Mouse (Mus musculus) E14TG2a.4 (cell line): ENCODE measurements around the gene Gpr39.

ENCODE experiments used
- H3K27me3 ChIP-seq: 2 replicates; pipeline ENCODE4 v1.6.1; 2014; ENCODE audit warnings: low read length, control low read depth; ENCODE audit not compliant: insufficient read depth
- H3K36me3 ChIP-seq: 2 replicates; pipeline ENCODE4 v1.6.1; 2014; ENCODE audit warnings: low read length, control low read depth; ENCODE audit not compliant: insufficient read depth
- H3K4me1 ChIP-seq: replicated peaks from 2 replicates; pipeline ENCODE4 v1.6.1; 2014; ENCODE audit warnings: low read depth, low read length, control low read depth
- H3K4me3 ChIP-seq: replicated peaks from 2 replicates; pipeline ENCODE4 v1.5.1; 2014; ENCODE audit warnings: mild to moderate bottlenecking, low read length
- H3K9me3 ChIP-seq: 2 replicates; pipeline ENCODE4 v1.6.1; 2014; ENCODE audit warnings: low read length, control low read depth
- CTCF ChIP-seq: conservative IDR thresholded peaks from 2 replicates; pipeline ENCODE4 v1.5.1; 2014; ENCODE audit warnings: low read length
- NANOG ChIP-seq: IDR thresholded peaks from 2 replicates; pipeline ENCODE4 v1.6.1; 2014; ENCODE audit warnings: borderline replicate concordance, low read length, mixed read lengths
- POU5F1 ChIP-seq: IDR thresholded peaks from 2 replicates; pipeline ENCODE4 v1.6.1; 2014; ENCODE audit warnings: low read length, borderline replicate concordance

Gpr39 gene

DNA sequence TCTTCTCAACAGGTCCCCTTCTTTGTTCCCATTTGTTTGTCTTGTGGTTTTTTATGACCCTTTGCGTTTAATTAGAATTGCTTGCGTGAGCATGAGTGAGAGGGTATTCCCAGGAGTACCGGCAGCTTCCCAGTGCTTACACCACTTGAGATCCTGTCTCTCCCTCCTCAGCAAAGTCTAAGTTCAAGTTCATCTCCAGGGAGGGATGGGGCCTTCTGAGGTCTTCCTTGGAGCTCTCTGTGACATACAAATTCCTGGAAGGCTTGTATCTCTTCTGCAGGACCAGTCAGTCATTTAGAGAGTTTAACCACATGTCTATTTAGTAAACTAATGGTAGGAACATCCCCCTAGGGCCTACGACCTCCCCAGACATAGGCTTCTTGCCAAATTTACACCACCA is 55.1 kb downstream of the Gpr39 start:
- no peaks in the 10 kb centered on the region for H3K36me3 ChIP-seq
- H3K27me3 ChIP-seq = no peaks in the 10 kb centered on the region
- peaks cover 18% of the 10 kb centered on the region for H3K4me1 ChIP-seq
- no peak for TF ChIP-seq NANOG
- no peaks in the 10 kb centered on the region for H3K9me3 ChIP-seq
- no peak overlapping the region for H3K4me3 ChIP-seq

DNA sequence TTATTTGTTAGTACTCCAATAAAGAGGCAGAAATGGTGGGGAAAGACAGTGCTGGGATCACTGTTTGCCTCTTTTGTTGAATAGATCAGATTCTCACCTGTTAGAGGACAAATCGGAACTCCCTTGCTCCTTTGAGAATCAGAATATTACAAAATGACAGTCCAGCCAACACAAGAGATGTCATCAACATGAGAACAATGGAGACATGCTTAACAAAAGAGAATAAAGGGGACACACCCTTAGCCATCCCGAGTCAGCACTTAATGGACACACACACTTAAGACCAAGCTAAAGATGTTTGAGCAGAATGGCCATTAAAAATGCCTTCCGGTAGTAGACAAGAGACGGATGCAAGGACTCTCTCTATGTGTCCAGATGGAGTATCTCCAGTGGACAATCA is 68.0 kb downstream of the Gpr39 start:
- Histone ChIP-seq H3K36me3 (no peaks in the 10 kb centered on the region), H3K27me3 (no peaks in the 10 kb centered on the region), H3K4me1 (peaks cover 9% of the 10 kb centered on the region), H3K9me3 (no peaks in the 10 kb centered on the region), H3K4me3 (no peak overlapping the region)
- TF ChIP-seq NANOG (no peak), POU5F1 (no peak), CTCF (no peak)

DNA sequence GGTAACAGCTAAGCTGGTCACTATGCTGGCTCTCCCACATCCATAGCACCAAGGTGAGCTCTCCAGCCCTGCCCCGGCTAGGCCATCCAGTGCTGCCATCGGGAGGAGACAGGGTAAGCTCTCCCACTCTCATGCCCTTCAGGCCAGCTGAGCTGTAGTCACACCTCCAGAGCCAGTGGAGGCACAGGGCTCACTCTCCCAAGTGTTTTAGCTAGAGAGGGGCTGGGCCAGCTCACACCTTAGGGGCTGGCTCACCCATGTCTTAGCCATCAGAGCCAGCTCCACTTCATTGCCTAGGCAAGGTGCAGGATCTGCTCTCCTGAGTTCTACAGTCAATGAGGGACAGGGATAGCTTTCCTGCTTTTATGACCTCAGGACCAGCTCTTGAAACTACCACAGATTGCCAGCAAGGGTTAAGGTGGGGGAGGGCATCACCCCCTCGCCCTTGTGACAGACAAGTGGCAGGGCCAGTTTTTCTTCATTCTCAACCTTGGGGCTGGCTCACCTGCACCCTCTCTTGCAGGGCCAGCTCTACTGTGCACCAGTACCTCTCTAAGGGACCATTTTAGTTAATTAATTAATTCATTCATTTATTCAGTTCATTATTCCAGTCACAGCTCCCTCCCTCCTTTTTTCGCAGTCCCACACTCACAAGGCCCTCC is 78.7 kb downstream of the Gpr39 start:
- H3K9me3 ChIP-seq = no peaks in the 10 kb centered on the region
- no peak for TF ChIP-seq POU5F1
- no peak for TF ChIP-seq NANOG
- no peak for TF ChIP-seq CTCF
- H3K4me1 ChIP-seq = no peaks in the 10 kb centered on the region
- no peaks in the 10 kb centered on the region for H3K36me3 ChIP-seq
- no peak overlapping the region for H3K4me3 ChIP-seq
- no peaks in the 10 kb centered on the region for H3K27me3 ChIP-seq

DNA sequence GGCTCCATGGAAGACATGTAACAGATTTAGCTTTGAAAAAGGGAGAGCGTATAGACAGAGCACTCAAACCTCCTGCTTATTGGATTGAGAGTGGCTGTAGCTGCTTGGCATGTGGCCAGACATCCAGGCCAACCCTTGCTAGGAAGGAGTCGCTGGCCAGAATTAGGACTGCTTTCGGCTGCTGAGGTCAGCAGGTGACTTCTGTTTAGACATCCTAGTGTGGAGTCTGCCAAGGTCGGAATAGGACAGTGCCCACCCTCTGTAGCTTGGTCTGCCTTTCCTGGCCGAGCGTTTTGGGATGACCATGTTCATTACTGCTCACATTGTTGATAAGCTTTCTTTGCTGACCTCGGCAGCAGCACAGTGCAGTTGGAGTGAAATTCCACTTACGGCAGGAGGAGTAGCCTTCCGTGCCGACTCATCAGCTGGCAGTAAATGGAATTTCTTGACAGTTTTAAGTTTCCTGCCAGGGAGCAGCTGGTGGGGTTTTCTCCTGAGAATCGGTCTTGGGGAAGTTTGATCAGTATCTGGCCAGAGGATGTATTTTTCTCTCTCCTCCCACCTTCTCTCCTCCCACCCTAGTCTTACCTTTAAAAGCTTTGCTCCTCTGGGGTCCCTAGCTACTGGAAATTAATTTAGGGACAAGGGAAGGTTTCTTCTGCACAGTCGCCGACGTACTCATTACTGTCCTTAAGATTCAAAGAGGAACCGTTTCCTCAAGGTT is 83.3 kb downstream of the Gpr39 start:
- Histone ChIP-seq H3K9me3 (no peaks in the 10 kb centered on the region), H3K4me3 (no peak overlapping the region), H3K27me3 (no peaks in the 10 kb centered on the region), H3K36me3 (no peaks in the 10 kb centered on the region), H3K4me1 (peaks cover 2% of the 10 kb centered on the region; the same call in 1 of the 2 replicates)
- no peak for TF ChIP-seq CTCF
- TF ChIP-seq POU5F1 = no peak
- no peak for TF ChIP-seq NANOG

DNA sequence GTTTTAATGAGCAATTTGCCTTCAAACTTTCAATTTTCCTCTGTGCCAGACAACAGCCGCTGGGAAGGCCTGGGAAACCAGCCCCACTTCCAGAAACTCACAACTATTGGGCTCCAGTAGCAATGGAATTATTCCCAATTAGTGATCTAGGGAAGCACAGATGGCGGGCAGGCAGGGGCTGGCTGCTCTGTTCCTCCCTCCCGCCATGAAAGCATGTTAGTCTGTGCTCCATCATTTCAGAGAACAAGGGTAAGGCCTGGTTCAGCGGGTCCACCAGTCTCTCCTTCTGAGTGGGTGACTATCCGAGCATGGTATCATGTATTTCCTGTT is 83.9 kb downstream of the Gpr39 start:
- Histone ChIP-seq H3K27me3 (no peaks in the 10 kb centered on the region), H3K4me1 (peaks cover 7% of the 10 kb centered on the region; the same call in 1 of the 2 replicates), H3K4me3 (no peak overlapping the region), H3K36me3 (no peaks in the 10 kb centered on the region), H3K9me3 (no peaks in the 10 kb centered on the region)
- TF ChIP-seq POU5F1 (no peak), CTCF (no peak), NANOG (no peak)

DNA sequence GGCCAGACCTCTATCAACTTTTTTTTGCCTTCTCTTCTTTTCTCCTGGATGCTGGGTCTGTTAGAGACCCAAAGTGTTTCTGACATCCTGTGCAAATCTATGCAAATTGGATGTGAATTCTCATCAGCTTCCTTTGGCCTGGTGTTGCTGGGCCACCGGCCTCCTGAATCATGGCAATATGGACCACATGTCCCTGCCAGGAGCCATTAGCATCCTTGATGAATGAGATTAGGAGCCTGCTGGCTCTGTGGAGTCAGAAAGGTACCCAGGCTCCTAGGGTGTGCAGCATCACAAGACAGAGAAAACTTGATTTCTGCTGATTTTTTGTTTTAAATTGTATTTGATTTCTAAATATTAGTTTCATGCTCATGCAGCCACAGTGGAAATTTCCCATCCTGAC is 85.3 kb downstream of the Gpr39 start:
- H3K9me3 ChIP-seq = no peaks in the 10 kb centered on the region
- H3K27me3 ChIP-seq = no peaks in the 10 kb centered on the region
- H3K4me1 ChIP-seq = peaks cover 7% of the 10 kb centered on the region; the same call in 1 of the 2 replicates
- no peaks in the 10 kb centered on the region for H3K36me3 ChIP-seq
- TF ChIP-seq POU5F1 (no peak), CTCF (no peak), NANOG (no peak)
- no peak overlapping the region for H3K4me3 ChIP-seq

DNA sequence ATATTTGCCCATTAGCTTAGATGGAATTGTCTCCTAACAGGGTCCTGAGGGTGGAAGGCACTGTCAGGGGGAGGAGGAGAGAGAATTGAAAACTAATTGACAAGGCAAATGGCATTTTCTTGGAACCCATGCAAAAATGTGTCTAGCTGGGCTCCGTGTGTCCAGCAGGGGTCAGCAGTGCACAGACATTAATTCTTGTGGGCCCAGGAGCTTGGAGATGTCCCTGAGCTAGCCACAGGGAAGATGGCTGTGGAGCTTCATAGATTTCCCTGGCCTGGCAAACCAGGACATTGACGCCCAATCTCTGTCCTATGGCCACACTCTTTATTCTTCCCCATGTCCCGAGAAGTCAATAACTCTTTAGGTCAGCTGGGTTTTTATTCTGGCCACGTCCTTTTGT is 113.0 kb downstream of the Gpr39 start:
- Histone ChIP-seq H3K4me1 (no peaks in the 10 kb centered on the region), H3K36me3 (no peaks in the 10 kb centered on the region), H3K27me3 (no peaks in the 10 kb centered on the region), H3K9me3 (no peaks in the 10 kb centered on the region), H3K4me3 (no peak overlapping the region)
- TF ChIP-seq CTCF (peak; percentile 43), NANOG (no peak)

DNA sequence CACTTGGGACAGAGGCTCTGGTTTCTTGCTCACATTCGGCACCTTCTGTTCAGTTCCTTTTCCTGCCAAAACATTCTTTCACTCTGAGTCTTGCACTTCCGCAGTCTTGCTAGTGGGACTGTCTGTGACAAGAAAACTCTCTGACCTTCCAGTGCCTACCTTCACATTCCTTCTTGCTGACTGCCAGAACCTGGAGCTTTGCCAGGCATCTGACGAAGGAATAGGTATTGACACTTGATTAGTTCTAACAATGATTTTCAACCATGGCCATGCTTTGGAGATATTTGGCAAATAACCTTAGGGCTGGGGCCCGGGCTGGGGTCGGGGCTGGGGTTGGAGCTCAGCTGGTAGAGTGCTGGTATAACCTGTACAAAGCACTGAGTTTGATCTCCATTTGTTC is 123.7 kb downstream of the Gpr39 start:
- Histone ChIP-seq H3K9me3 (peaks cover 7% of the 10 kb centered on the region), H3K36me3 (no peaks in the 10 kb centered on the region), H3K27me3 (no peaks in the 10 kb centered on the region), H3K4me3 (no peak overlapping the region), H3K4me1 (no peaks in the 10 kb centered on the region)
- no peak for TF ChIP-seq NANOG
- TF ChIP-seq POU5F1 = no peak
- TF ChIP-seq CTCF = no peak

DNA sequence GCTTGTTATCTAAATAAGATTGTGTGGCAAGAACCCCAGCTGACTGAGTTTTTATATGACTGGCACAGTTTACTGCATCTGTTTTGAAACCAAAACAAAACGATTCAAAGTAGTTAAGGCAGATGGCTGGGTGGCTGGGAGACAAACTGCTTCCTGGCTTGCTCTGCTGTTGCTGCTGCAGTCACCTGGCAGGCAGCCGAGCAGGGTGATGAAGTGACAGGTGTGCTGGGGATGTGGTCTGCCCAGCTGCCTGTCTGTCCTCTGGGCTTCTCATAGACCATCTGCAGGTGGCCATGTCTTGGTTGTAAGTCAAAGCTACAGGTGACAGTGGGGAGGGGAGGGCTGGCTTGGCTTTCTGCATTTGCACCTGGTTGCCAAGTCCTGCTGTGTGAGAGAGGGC is 131.6 kb downstream of the Gpr39 start:
- no peaks in the 10 kb centered on the region for H3K36me3 ChIP-seq
- no peaks in the 10 kb centered on the region for H3K4me1 ChIP-seq
- TF ChIP-seq NANOG (no peak), CTCF (no peak), POU5F1 (no peak)
- no peak overlapping the region for H3K4me3 ChIP-seq
- no peaks in the 10 kb centered on the region for H3K9me3 ChIP-seq
- H3K27me3 ChIP-seq = no peaks in the 10 kb centered on the region
